Mouse (Mus musculus) heart, postnatal 36 days (tissue): ENCODE measurements around the gene Rps2. TPM values are rescaled to one million over a fixed set of nuclear protein-coding genes. Genes with fewer than 3 reads are reported as not detected.

Source experiments
- DNase-seq, 2 experiments: peaks; one replicate each; pipeline ENCODE4 v3.0.0; 2021 to 2022
- intact Hi-C: fragments of 180-260 bp; cut with DNase I; formaldehyde crosslinking; loops from one replicate; pipeline ENCODE4 v1.15.1; 2025
- total RNA-seq, 2 experiments: library from RNA; stranded (reverse); gene quantifications; 2 replicates each; pipeline ENCODE4 v1.2.3; 2021

Rps2 gene
- total RNA-seq, 2 experiments from 2014 or later, result 668 to 757 TPM

- intact Hi-C loops, result no loop called here
- no peak for DNase-seq
Observed at GRCm38 (mm10) chr17:24757394-24757793, 39.5 kb downstream of the Rps2 start.

- intact Hi-C loops, result no loop called here
- no peak for DNase-seq
Observed at GRCm38 (mm10) chr17:24761121-24761520, 43.2 kb downstream of the Rps2 start.

- intact Hi-C loops, result no loop called here
- no peak for DNase-seq
Observed at GRCm38 (mm10) chr17:24765016-24765905, 47.3 kb downstream of the Rps2 start.

GRCm38 (mm10) chr17:24766266-24766875 lies 48.5 kb downstream of the Rps2 start:
- no peak for DNase-seq
- intact Hi-C loops, result no loop called here

- DNase-seq, result no peak
- intact Hi-C loops, result no loop called here
Observed at GRCm38 (mm10) chr17:24769146-24769545, 51.2 kb downstream of the Rps2 start.

Other genes with a start within 250 kb of the Rps2 start
- 10 to 100 TPM; 11.0 to 12.4 TPM for gene E4f1, start 247.8 kb upstream of the Rps2 start, total RNA-seq
- 10 to 100 TPM; 39.1 to 41.9 TPM for gene Pgp, start 247.7 kb upstream of the Rps2 start, total RNA-seq
- gene Bricd5, start 244.2 kb upstream of the Rps2 start, total RNA-seq, result not detected
- gene Mlst8, start 239.0 kb upstream of the Rps2 start, total RNA-seq, result 1 to 10 TPM; 8.1 to 9.0 TPM
- under 1 TPM; 0.11 to 0.14 TPM for gene Caskin1, start 229.5 kb upstream of the Rps2 start, total RNA-seq
- gene Traf7, start 190.2 kb upstream of the Rps2 start, total RNA-seq, result 10 to 100 TPM; 45.7 to 51.6 TPM
- gene Rab26, start 183.9 kb upstream of the Rps2 start, total RNA-seq, result not detected
- 10 to 100 TPM; 45.4 to 45.6 TPM for gene Pkd1, start 168.3 kb upstream of the Rps2 start, total RNA-seq
- 100 to 1,000 TPM; 106 to 112 TPM for gene Tsc2, start 85.5 kb upstream of the Rps2 start, total RNA-seq
- 1 to 10 TPM; 3.3 to 4.1 TPM for gene Nthl1, start 85.4 kb upstream of the Rps2 start, total RNA-seq
- gene Slc9a3r2, start 67.8 kb upstream of the Rps2 start, total RNA-seq, result 100 to 1,000 TPM in 1 of 2 experiments, 10 to 100 TPM in 1; 91.1 to 140 TPM
- not detected for gene Npw, start 59.7 kb upstream of the Rps2 start, total RNA-seq
- 10 to 100 TPM; 17.3 to 19.0 TPM for gene Zfp598, start 48.4 kb upstream of the Rps2 start, total RNA-seq
- under 1 TPM; 0.14 to 0.22 TPM for gene Syngr3, start 28.2 kb upstream of the Rps2 start, total RNA-seq
- 10 to 100 TPM; 19.3 to 22.8 TPM for gene Gfer, start 22.0 kb upstream of the Rps2 start, total RNA-seq
- gene Noxo1, start 21.9 kb upstream of the Rps2 start, total RNA-seq, result 1 to 10 TPM in 1 of 2 experiments, under 1 TPM in 1; 0.33 to 1.3 TPM
- 10 to 100 TPM; 16.3 to 17.7 TPM for gene Tbl3, start 10.5 kb upstream of the Rps2 start, total RNA-seq
- gene Rnf151, start 53 bp upstream of the Rps2 start, total RNA-seq, result not detected
- gene Ndufb10, start 6.4 kb downstream of the Rps2 start, total RNA-seq, result 1,000 to 10,000 TPM in 1 of 2 experiments, 100 to 1,000 TPM in 1; 979 to 1,034 TPM
- gene Rpl3l, start 9.7 kb downstream of the Rps2 start, total RNA-seq, result 100 to 1,000 TPM; 400 to 416 TPM
- gene Msrb1, start 18.5 kb downstream of the Rps2 start, total RNA-seq, result 100 to 1,000 TPM; 160 to 183 TPM
- gene Hs3st6, start 34.9 kb downstream of the Rps2 start, total RNA-seq, result not detected
- not detected for gene Meiob, start 86.2 kb downstream of the Rps2 start, total RNA-seq
- gene Hagh, start 122.0 kb downstream of the Rps2 start, total RNA-seq, result 100 to 1,000 TPM; 102 to 104 TPM
- gene Fahd1, start 132.2 kb downstream of the Rps2 start, total RNA-seq, result 10 to 100 TPM; 72.0 to 76.5 TPM
- gene Igfals, start 147.9 kb downstream of the Rps2 start, total RNA-seq, result 1 to 10 TPM; 7.7 to 8.8 TPM
- gene Nubp2, start 168.2 kb downstream of the Rps2 start, total RNA-seq, result 10 to 100 TPM; 20.0 to 22.4 TPM
- 10 to 100 TPM; 26.3 to 28.0 TPM for gene Spsb3, start 168.5 kb downstream of the Rps2 start, total RNA-seq
- 10 to 100 TPM; 18.8 to 19.0 TPM for gene Eme2, start 177.0 kb downstream of the Rps2 start, total RNA-seq
- 100 to 1,000 TPM; 103 to 113 TPM for gene Mrps34, start 177.0 kb downstream of the Rps2 start, total RNA-seq
- 10 to 100 TPM; 30.2 to 32.4 TPM for gene Nme3, start 178.4 kb downstream of the Rps2 start, total RNA-seq
- gene Mapk8ip3, start 218.9 kb downstream of the Rps2 start, total RNA-seq, result 10 to 100 TPM; 58.9 to 63.0 TPM
- 1 to 10 TPM; 6.4 to 7.9 TPM for gene Jpt2, start 242.6 kb downstream of the Rps2 start, total RNA-seq